Mouse (Mus musculus): Measurements from ENCODE around the gene Fam193b.
"Not testable (repeated sequence)": the region's sequence is repeated elsewhere in the genome, so short reads cannot be mapped to it uniquely, and the experiment has no call there.

The Fam193b gene

DNA sequence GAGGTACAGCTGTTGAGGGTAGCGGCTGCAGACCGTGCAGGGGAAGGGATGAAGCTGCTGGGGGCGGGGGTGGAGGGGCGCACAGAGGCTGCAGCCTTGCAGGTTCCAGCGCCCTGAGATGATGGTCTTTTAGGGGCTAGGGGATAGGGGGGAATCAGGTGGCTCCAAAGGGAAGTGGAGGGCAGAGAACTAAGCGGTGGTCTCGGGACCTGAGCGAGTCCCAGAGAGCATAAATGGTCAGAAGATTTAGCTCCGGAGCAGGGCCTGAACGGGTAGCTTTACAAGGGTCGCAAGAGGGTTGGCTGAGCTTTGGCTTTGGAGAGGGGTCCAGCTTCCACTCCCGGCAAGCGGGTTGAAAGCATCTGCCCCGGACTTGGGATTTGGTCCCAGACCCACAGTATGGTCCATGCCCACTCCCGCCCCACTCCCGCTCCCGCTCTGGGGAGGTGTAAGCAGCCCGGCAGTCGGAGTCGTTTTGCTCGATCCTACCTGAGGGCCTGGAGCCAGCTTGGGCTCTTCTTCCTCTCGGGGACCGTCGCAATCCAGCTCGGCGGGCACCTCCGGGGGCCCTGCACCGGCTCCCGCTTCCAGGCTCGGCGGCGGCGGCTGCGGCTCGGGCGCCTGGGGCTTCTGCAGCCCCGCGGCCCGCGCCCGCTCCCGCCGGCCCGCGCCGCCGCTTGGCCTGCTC, 490 bp downstream of the Fam193b start:
- peak; percentile 39 to 41 for DNase-seq

DNA sequence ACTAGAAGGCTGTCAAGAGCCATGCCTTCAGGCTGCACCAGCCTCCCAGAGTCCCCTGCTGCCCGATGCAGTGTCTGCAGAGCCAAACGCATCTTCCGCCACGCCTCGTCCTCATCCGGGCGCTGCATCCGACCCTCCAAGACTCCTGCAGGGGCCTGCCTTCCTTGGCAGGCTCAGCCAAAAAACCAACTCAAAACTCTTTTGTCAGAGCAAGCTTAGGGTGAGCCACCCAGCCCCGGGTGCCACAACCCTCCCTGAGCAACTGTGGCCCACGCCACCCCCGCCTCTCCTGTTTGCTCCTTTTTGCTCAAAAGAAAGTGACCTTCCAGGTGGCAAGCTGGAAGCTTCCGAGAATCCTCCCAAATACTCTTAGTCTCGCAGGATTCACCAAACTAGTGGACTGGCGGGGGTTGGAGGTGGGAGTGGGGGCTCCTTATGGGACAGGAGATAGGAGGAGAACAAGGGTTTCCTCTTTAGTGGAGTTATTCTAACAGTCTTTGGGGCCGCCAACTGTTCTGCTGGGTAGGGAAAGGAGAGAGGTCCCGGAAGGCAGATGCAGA, 1.1 kb downstream of the Fam193b start:
- peak; percentile 23 to 43 for DNase-seq

DNA sequence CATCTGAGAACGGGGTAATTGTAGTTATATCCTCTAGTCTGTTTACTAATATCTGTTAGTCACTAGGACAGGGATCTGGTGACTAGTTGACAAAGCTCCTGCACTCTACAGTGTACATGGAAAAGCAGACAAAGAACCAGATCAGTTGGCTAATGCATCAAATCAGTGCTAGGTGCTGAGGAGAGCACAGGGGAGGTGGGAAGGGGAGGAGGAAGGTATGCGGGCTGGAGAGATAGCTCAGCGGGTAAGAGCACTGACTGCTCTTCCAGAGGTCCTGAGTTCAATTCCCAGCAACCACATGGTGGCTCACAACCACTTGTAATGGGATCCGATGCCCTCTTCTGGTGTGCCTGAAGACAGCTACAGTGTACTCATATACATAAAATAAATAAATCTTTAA, 2.4 kb downstream of the Fam193b start:
- DNase-seq, result not testable (repeated sequence)

DNA sequence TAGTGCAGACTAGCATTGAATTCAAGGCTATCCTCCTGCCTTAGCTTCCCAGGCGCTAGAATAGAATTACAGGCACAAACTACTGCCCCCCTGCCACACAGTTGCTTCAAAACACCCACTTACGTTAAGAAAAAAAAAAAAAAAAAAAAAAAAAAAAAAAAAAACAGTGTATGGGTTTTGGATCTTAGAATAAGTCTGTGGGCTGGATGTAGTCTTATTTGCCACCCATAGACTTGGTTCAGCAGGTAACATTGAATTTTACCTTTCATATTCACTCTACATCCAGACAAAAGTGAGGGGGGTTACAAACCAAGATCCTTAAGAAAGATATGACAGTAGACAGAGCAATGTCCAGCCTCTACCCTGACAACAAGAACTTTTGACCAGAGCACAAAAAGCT, 3.0 kb downstream of the Fam193b start:
- DNase-seq, result no peak

DNA sequence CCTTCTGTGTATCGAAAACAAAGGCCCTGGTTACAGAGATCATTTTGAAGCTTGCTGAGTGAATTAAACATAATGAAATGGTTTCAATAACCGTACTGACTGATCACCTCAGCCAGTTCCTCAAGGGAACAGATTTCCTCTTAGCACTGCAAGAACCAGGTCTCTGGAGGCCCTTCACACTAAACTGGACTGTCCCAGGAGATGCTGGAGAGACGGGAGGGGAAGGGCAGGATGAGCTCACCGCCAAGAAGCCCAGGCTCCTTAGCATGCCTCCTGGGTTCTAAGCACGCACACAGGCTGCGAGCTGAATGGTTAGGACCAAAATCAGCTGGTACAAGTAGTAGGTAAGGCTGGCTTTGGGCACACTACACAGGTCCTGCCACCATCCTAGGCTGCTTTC, 3.9 kb downstream of the Fam193b start:
- DNase-seq, result no peak

DNA sequence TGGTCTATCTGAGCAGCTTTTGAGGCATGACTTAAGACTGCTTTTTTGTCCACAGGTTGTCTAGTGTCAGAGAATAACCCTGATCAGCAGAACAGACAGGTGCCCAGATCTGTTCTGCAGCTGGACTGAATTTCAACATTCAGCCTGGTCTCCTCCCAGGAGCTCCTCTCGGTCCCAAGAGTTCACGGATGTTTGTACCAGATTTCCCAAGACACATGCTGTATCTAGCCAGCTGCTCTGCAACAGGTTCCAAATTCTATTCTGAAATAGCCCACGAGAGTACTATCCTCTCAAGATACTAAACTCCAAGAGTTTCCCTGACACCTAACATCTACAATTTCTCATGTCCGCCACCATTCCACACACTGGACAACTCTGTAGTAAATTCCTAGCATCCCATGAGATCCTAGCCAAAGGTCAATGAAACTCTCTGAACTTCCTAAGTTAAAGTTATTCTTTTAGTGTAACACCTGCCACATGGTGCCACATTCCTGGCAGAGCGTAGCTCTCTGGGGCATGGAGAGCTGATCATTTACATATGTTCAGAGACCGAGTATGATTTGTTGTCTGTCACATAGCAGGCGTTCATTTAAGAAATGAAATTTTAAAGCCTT, 7.5 kb downstream of the Fam193b start:
- DNase-seq, result no peak

DNA sequence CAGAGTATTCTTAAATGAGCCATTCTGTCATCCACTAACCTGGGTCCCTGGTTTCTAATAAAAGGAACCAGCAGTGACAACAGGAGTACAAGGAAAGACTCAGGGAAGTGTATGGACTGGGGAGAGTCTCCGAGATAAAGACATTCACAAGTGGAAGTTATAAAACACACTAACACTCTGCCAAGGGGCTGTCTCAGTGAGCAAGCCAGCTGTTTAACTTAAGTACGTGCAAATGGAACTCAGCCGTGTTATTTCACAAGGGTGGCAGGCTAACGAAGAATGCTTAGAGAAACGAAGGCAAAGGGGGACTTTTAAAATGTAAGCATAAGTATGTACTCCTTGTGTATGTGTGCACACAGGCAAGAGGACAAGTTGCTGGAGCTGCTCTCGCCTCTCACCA, 13.4 kb downstream of the Fam193b start:
- no peak for DNase-seq

DNA sequence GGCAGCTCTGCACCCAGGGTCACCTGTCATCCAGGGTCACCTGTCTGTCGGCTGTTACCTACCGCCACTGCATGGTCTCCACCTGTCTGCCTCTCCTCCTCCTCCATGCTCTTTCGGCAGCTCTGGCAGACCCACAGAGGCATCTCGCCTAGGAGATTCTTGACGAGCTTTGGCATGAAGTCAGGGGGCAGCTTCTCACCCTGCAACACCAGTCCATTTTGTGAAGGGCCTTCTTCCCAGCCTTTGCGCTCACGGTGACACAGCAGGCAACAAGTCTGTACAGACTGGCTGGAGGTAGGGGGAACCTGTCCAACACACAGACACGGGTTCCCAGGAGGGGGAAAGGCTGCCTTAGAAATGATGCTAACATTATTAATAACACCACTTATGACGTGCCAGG, 15.0 kb downstream of the Fam193b start:
- no peak for DNase-seq

DNA sequence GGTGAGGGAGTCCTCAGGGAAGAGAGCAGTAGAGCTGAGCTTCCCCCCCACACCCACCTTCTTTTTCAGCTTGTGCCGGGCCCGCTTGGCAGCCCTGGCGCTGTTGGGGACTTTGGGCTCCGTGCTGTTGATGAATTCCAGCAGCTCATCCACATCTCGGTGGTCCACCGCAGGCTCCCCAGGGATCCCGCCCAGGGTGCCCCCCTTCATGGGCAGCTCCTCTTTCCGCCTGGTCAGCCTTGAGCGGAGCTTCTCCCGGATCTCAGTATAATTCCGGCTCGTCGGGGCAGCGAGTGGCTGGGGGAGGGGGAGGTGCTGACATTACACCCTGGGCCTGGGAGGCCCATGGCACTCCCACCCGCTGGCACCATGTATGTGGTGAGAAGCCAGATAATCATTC, 21.9 kb downstream of the Fam193b start:
- no peak for DNase-seq

DNA sequence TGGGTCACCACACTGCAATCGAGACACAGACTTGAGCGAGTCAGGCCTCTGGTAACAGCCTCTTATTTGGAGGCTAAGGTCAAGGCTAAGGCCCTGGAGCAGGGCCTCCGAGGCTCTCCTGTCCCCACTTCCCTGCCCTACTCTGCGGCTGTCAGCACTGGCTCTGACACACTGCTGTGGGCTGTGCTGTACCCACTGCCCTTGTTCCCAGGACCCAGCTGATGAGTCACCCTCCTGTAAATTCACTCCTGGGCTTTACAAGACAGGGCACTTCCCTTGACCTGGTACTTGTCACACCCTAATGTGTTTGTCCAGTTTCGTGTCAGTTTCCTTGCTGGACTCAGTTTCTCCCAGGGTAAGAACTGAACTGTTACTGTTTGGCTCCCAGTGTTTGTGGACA, 22.5 kb downstream of the Fam193b start:
- no peak for DNase-seq

DNA sequence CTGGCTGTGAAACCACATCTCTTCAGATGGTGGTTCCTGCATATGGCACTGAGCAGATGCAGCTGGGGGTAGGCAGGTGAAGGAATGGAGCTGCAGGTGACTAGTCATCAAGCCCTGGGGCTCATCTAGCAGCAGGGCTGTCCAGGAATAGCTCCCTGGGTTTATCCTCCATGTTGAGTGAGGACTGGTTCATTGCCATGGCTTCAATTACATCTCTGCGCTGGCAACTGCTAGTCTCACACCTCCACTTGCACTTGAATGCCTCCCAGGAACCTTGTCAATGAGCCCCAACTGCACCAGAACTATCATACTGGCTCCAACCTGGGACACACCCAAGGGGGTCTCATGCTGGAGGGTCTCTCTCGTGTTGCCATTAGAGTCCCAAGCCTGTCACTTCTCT, 23.0 kb downstream of the Fam193b start:
- DNase-seq, result no peak

DNA sequence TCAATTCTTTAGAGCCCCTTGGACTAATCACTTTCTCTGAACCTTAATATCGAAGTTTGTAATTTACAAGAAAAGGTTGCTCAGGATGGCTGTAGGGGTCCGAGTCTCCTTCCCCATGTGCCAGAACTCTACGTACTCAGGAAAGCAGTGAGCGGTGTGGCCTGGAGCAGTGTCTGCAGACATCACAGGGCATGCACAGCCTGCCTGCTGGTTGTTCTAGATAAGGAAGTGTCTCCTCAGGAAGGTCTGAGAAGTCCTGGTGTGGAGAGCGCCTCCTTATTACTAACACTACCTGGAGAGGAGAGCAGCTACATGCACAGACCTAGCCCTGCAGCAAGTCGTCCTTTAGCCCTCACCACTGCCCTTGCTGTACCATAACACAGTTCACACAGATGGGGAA, 26.1 kb downstream of the Fam193b start:
- no peak for DNase-seq

DNA sequence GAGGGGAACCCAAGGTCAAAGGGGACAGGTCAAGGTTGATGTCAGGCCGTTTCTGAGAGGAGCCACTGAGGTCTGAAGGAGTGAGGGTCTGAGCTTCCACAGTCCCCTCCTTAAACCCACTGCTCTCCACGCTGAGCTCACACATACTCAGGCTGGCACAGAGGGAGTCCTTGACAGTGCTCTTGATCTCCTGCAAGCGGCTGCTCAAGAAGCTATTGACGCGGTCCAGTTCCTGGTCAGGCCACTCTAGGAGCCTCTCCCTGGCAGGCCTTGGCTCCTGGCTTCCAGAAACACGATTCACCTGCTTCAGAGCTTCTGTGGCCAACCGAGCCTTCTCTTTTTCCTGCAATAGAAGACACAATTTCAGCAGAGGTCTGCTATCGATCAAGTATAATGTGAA, 27.5 kb downstream of the Fam193b start:
- DNase-seq, result no peak

DNA sequence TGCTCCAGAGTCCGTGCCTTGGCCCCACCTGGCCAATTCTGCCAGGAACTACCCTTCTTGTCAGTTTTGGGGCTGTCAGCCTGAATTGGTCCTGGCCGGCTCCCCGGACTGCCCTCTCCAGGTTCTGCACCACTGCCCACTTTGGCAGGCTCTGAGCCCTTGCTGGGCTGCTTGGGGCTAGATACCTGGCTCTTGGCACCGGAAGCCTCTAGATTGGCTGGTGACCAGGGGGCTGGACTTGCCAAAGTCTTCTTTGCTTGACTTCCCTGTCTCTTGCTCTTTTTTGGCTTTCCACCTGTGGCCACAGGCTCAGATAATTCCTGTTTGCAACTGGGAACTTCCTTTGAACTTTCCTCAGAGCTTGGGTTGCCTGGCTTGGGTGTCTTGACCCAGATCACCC, 28.0 kb downstream of the Fam193b start:
- no peak for DNase-seq

DNA sequence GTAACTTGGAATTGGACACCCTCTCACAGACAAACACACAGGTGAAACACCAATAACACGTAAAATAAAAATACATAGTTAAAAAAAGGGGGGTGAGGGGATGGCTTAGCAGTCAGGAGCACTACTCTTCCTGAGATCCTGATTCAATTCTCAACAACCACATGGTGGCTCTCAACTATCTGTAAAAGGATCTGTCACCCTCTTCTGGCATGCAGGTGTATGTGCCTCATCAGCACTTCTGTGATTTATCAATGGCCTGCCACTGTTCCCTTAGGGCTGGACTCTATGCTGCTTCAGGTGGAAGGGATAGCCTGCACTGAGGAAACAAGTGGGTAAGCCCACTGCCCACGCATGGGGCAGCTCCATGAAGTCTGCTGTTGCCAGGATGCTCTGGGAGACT, 30.0 kb downstream of the Fam193b start:
- no peak for DNase-seq

DNA sequence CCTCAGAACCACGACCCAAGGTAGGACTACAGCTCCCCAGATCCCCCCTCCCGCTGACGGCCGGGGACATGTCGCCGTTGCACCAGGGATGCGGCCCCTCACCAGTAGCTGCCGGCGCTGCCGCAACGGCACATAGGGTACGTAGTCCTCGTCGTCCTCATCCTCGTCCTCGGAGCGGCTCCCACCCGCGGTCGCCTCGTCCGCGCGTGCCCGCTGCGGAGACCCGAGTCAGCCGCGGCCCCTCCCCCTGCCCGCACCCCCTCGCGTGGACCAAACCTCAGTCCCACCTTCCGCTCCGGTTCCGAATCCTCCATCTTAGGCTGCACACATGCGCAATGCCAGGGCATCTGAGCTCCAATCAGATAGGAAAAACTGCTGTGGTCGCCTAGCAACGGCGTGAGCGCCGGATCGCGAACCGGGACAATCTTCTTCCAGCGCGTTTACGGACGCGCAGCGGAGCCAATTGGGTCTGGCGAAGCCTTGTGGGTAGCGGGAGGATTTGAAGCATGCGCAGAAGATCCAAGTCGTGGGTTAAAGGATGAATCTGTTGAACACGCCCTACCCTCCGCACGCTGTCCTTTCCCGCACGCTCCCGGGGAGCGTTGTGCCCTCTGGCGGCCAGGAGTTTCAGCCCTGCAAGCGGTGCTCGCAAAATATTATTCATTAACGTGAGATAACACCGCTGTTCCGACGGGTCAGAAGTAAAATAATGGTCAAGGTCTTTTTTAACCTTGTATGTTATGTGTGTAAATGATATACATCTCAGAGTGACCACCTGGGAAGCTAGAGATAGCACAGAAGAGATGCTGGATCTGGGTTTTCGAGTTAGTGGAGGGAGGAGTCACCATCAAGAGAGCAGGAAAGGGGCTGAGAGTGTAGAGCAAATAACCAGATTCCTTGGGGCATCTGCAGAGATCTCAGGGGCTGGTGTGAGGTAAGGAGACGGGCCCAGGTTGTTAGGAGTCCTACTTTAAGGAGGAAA, 34.4 kb downstream of the Fam193b start, which contains the start of gene Ddx41:
Gene Ddx41, minus strand, starts transcription at position 465 of the 982 bp plus-strand sequence.
- DNase-seq, result peak; percentile 99 to 100

DNA sequence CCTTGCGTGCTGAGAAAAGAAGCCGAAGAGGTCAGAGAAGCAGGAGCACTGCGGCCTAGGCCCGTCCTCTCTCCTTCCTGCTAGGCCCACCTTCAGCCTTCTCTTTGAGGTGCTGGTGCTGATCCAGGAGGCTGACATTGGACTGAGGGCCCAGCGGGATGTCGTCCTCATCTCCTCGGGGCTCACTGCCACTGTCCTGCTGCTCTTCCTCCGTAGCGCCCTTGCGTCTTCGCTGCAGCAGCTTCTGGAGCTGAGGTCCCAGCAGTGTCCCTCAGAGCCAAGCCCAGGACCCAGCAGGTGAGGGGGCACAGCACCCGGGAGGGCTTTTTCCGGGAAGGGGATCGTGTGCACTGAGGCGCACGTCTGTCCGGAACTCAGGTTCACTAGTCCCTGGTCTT, 35.1 kb downstream of the Fam193b start:
- DNase-seq, result no peak

DNA sequence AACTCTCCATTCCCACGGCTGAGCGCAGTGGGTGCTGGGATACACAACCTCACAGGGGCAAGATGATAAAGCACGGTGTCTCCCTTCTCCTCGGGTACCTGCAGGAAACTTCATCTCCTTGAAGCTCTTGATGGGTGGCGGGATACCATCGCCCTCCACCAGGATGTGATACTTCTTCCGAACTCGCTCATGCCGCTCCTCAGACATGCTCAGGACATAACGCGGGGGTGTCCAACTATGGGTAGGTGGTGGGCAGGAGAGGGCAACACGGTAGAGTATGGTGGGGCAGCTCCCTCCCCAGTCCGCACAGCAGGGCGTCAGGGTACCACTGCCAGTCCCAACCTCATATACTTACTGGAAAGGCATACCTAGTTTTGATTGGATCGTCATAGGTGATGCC, 35.7 kb downstream of the Fam193b start:
- no peak for DNase-seq

DNA sequence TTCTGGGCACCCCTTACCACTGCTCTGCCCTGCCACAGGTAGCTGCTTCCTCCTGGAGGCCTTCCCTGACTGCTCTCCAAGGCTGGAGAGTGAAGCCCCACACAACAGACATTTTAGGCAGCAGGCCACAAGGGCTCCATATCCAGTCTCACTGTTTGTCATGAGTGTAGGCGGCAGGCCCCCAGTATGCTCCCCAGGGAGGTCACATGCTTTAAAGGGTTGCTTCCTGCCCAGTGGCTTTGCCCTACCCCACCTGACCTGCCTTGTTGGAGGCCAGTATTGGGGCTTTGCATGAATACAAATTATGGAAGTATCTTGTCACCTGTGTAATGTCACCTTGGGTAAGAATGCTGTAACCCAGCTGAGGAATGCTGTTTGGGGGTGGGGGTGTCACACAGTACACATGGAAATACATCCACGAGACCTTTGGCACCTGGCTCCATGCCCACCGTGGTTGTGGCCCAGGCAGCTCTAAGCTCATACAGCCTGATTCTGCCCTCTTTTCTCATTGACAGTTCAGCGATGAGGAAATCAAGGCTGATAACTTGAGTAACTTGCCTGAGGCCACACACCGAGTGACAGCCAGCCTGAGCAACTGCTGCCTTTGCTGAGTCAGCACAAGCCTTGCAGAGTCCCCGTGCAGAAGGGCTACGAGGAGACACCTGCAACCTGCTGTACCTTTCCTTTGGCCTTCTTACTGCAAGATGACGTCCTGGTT, 41.6 kb downstream of the Fam193b start, which contains the start of gene Dok3:
Gene Dok3, minus strand, starts transcription at position 99 of the 718 bp plus-strand sequence.
- DNase-seq, result no peak

DNA sequence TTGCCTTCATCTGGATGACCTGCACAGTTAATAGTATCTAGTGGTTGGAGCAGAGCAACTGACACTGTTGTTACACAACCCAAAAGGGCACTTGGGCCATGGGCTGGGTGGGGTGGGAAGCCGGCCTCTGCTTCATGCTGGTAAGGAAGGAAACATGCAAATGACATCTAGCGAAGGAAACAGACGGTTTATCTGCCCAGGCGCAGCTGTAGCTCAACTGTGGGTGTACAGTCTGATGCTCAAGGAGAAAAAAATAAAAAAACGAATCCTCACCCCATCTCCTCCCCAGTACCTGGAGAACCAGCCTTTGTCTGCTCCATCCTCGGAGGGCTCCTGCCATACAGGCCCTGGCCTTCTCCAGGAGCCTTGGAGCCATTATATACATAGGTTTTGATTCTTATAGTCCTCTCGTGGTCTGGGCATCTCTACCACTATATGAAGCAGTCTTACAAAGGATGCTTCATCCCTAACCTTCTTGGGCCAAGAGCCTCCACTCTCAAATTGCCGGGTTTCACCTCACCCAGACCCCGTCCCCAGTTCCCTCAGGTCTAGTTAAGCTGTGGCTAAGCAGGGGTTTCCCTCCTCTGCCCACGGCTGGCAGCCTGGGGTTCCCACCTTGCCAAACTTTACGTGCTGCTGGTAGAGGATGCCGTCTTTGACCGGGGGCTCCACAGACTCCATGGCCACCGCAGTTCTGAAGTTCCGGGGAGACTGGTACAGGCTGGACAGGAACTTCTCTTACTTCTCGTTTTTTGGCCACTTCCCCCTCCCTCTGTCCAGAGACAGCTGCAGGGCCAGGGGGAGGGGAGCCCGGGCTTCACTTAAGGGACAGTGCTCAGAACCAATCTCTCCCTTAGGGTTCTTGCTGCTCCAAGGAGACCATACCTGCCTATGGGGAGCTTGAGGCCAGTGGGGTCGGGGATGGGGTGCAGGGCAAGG, 42.8 kb downstream of the Fam193b start:
- DNase-seq, result no peak

DNA sequence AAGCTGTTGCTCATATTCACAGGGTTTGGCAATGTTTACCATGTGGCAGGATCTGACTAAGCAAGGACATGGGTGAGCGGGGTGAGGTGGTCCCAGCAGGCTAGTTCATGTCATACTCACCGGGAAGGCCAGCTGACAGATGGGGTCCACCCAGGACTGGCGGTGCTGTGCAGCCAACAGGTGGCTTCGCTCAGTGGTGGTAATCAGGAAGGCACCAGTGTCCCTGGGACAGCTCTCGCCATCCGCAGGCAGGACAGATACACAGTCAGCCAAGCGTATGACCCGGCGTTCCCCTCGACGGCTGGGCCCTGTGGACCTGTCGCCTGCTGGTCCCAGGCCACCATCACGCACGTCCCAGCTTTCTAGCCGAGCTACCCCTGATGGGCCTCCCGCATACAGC, 43.7 kb downstream of the Fam193b start:
- DNase-seq, result no peak

All from thymus, adult 18-20 months (tissue).